Mouse (Mus musculus): ENCODE measurements around the gene Fhad1. TPM values are rescaled to one million over a fixed set of nuclear protein-coding genes. Genes with fewer than 3 reads are reported as not detected.
A peak's percentile ranks its signal among the peaks of the same experiment; 100 is the strongest.

Gene Fhad1
- polyA plus RNA-seq, 2 experiments = 0.11 to 0.23 TPM

DNA sequence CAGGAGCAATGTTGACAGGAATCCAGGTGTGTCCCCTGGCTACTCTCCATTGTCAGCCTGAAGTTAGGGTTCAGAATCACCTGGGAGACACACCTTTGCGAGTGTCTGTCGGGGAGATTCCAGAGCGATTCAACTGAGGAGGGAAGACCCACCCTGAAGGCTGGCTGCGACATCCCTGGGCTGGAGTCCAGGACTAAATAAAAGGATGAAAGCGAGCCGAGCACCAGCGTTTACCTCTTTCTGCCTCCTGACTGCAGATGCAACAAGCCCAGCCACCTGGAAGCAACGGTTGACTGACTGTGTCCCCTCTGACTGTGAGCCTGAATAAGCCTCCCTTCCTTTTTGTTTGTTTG lies 44.9 kb upstream of the Fhad1 start:
- no peaks in the 10 kb centered on the region for H3K36me3 ChIP-seq (replicated peaks; ENCODE audit: control insufficient read depth, insufficient read depth, low read depth)
- H3K27me3 ChIP-seq (ENCODE audit: control insufficient read depth, insufficient read depth, low read length) = no peaks in the 10 kb centered on the region
- no peak overlapping the region for H3K4me3 ChIP-seq (ENCODE audit: insufficient read depth in 1 of 2, low read depth in 2 of 2, low read length in 2 of 2)
- WGBS (ENCODE audit: insufficient replicate concordance) = 71% methylated on average over 8 of the region's 8 CpGs
- H3K9ac ChIP-seq (replicated peaks) = no peak overlapping the region
- no peak overlapping the region for H3K27ac ChIP-seq
- ATAC-seq (ENCODE audit: insufficient read depth) (no peak), DNase-seq (ENCODE audit: low read depth in 3 of 3, low spot score in 3 of 3) (no peak)
- no peak overlapping the region for H3K4me2 ChIP-seq (ENCODE audit: low read depth)
- peaks cover 0 to 12% of the 10 kb centered on the region in 2 experiments; a peak in 3 of 4 replicates for H3K4me1 ChIP-seq (replicated peaks; ENCODE audit: control insufficient read depth in 2 of 2, insufficient read depth in 2 of 2, low read length in 1 of 2)
- no peaks in the 10 kb centered on the region for H3K9me3 ChIP-seq (ENCODE audit: control insufficient read depth, low read length)
- TF ChIP-seq EP300 (IDR thresholded peaks at IDR 0.05; ENCODE audit: low read depth) (no peak), CTCF (IDR thresholded peaks at IDR 0.05; ENCODE audit: low read depth) (no peak)

DNA sequence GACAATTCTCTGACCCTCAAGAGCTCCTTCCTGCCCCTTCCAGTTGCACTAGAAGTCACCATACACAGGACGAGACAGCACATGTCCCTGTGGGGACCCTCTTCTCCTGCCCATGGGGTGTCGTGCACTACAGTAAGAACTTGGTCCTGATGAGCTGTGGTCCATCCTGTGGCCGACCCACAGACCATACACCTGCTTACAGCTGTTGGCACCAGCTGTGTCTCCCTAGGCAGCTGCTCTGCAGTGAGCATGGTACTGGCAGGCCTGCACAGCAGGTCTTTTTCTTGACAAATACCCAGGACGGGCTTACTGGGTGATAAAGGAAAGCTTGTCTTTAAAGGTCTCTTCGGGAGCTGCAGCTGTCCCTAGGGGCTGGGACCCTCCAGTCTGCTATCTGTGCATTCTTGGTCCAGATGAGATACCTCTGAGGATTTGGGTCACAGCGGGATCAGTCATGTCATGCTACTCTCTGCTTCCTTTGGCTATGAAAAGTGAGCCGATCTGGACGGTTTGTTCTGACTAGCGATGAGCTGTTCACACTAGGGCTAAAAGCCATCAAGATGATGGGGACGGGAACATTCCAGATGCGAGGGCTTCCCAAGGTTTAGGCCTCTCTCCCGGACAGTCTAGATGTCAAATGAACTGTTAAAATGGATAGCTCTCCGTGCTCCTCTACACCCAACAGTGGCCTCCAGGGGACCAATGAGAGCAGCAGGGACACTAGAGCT lies 44.4 kb upstream of the Fhad1 start:
- Histone ChIP-seq H3K27ac (no peak overlapping the region), H3K36me3 (replicated peaks; ENCODE audit: control insufficient read depth, insufficient read depth, low read depth) (no peaks in the 10 kb centered on the region), H3K9me3 (ENCODE audit: control insufficient read depth, low read length) (no peaks in the 10 kb centered on the region), H3K27me3 (ENCODE audit: control insufficient read depth, insufficient read depth, low read length) (no peaks in the 10 kb centered on the region), H3K4me2 (ENCODE audit: low read depth) (no peak overlapping the region), H3K4me1 (replicated peaks; ENCODE audit: control insufficient read depth in 2 of 2, insufficient read depth in 2 of 2, low read length in 1 of 2) (peaks cover 4 to 13% of the 10 kb centered on the region in 2 experiments; a peak in 3 of 4 replicates), H3K9ac (replicated peaks) (no peak overlapping the region), H3K4me3 (ENCODE audit: insufficient read depth in 1 of 2, low read depth in 2 of 2, low read length in 2 of 2) (no peak overlapping the region)
- TF ChIP-seq EP300 (IDR thresholded peaks at IDR 0.05; ENCODE audit: low read depth) (no peak), CTCF (IDR thresholded peaks at IDR 0.05; ENCODE audit: low read depth) (no peak)
- DNase-seq (ENCODE audit: low read depth in 3 of 3, low spot score in 3 of 3) (no peak), ATAC-seq (ENCODE audit: insufficient read depth) (no peak)
- WGBS (ENCODE audit: insufficient replicate concordance) = 57% methylated on average over 13 of the region's 13 CpGs

DNA sequence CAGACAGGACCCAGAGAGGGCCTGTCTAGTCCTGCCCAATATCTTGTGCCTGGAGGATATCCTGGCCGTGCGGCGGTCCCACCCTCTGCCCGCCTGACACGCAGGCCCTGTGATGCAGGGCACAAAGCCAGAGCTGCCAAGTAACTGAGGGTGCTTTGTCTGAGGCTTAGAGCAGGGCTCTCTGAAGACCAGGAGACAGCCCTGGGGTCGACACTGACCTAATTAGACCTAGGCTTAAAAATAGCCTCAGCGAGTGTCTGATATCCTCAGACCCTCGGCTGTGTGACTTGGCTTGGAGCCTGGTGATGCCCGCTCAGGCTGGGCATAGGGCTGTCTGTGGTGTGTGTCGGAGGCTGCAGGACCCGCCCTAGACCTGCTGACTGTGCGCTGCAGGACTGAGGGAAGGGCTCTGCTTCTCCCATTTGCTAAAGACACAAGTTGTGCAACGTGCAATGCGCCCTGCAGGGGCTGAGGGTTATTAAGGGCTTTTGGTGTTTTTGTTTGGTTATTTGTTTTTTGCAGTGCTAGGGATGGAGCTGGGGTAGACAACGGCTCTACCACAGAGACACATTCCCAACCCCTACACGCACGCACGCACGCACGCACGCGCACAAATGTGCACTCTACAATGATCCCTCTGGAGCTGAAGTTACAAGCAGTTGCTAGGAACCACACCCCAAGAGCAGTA lies 42.8 kb upstream of the Fhad1 start:
- WGBS (ENCODE audit: insufficient replicate concordance) = 73% methylated on average over 22 of the region's 22 CpGs
- Histone ChIP-seq H3K4me3 (ENCODE audit: insufficient read depth in 1 of 2, low read depth in 2 of 2, low read length in 2 of 2) (no peak overlapping the region), H3K27ac (no peak overlapping the region), H3K4me2 (ENCODE audit: low read depth) (no peak overlapping the region), H3K36me3 (replicated peaks; ENCODE audit: control insufficient read depth, insufficient read depth, low read depth) (no peaks in the 10 kb centered on the region), H3K4me1 (replicated peaks; ENCODE audit: control insufficient read depth in 2 of 2, insufficient read depth in 2 of 2, low read length in 1 of 2) (peaks cover 8 to 20% of the 10 kb centered on the region in 2 experiments), H3K9ac (replicated peaks) (no peak overlapping the region), H3K9me3 (ENCODE audit: control insufficient read depth, low read length) (no peaks in the 10 kb centered on the region), H3K27me3 (ENCODE audit: control insufficient read depth, insufficient read depth, low read length) (no peaks in the 10 kb centered on the region)
- DNase-seq (ENCODE audit: low read depth in 3 of 3, low spot score in 3 of 3) = no peak
- no peak for TF ChIP-seq CTCF (IDR thresholded peaks at IDR 0.05; ENCODE audit: low read depth)
- no peak for TF ChIP-seq EP300 (IDR thresholded peaks at IDR 0.05; ENCODE audit: low read depth)
- no peak for ATAC-seq (ENCODE audit: insufficient read depth)

DNA sequence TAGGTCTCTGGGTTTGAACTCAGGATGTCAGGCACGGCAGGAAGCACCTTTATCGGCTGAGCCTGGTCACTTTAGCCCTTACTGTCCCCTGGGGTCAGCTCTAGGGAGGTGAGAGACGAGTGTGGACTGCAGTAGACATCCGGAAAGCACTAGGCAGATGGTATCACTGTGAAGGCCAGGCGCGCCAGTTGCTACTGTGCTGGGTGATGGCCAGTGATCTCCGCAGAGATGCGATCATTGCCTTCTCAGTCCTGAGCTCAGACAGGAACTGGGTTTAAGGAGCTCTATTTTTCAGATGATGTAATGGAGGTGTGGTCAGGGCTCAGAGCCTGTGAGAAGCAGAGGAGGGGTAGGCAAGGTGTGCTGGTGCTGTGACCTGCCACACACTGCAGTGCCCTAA lies 40.7 kb upstream of the Fhad1 start:
- H3K4me2 ChIP-seq (ENCODE audit: low read depth) = no peak overlapping the region
- H3K4me3 ChIP-seq (ENCODE audit: insufficient read depth in 1 of 2, low read depth in 2 of 2, low read length in 2 of 2) = no peak overlapping the region
- H3K9ac ChIP-seq (replicated peaks) = no peak overlapping the region
- ATAC-seq (ENCODE audit: insufficient read depth) (no peak), DNase-seq (ENCODE audit: low read depth in 3 of 3, low spot score in 3 of 3) (no peak)
- no peaks in the 10 kb centered on the region for H3K36me3 ChIP-seq (replicated peaks; ENCODE audit: control insufficient read depth, insufficient read depth, low read depth)
- H3K9me3 ChIP-seq (ENCODE audit: control insufficient read depth, low read length) = no peaks in the 10 kb centered on the region
- peaks cover 12 to 29% of the 10 kb centered on the region in 2 experiments for H3K4me1 ChIP-seq (replicated peaks; ENCODE audit: control insufficient read depth in 2 of 2, insufficient read depth in 2 of 2, low read length in 1 of 2)
- no peak overlapping the region for H3K27ac ChIP-seq
- WGBS (ENCODE audit: insufficient replicate concordance) = 75% methylated on average over 8 of the region's 8 CpGs
- TF ChIP-seq EP300 (IDR thresholded peaks at IDR 0.05; ENCODE audit: low read depth) = no peak
- no peak for TF ChIP-seq CTCF (IDR thresholded peaks at IDR 0.05; ENCODE audit: low read depth)
- no peaks in the 10 kb centered on the region for H3K27me3 ChIP-seq (ENCODE audit: control insufficient read depth, insufficient read depth, low read length)

DNA sequence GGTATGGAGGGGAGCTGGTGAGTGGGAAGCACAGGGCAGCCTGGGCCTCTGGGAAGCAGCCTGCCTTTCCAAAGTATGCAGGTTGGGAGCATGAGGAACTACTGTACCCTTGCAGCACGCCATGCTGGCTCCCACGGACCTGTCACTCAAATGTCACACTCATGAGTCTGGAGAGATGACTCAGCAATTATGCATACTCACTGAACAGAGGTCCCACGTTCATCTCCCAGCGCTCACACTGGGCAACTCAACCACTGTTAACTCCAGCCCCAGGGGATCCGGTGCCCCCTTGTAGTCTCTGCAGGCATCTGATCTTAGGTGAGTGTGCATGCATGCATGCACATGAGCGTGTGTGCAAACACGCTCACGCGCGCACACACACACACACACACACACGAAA lies 39.7 kb upstream of the Fhad1 start:
- Histone ChIP-seq H3K4me1 (replicated peaks; ENCODE audit: control insufficient read depth in 2 of 2, insufficient read depth in 2 of 2, low read length in 1 of 2) (peaks cover 13 to 40% of the 10 kb centered on the region in 2 experiments), H3K9ac (replicated peaks) (no peak overlapping the region), H3K36me3 (replicated peaks; ENCODE audit: control insufficient read depth, insufficient read depth, low read depth) (no peaks in the 10 kb centered on the region), H3K9me3 (ENCODE audit: control insufficient read depth, low read length) (no peaks in the 10 kb centered on the region), H3K27ac (no peak overlapping the region), H3K4me3 (ENCODE audit: insufficient read depth in 1 of 2, low read depth in 2 of 2, low read length in 2 of 2) (no peak overlapping the region), H3K27me3 (ENCODE audit: control insufficient read depth, insufficient read depth, low read length) (no peaks in the 10 kb centered on the region), H3K4me2 (ENCODE audit: low read depth) (no peak overlapping the region)
- TF ChIP-seq CTCF (IDR thresholded peaks at IDR 0.05; ENCODE audit: low read depth) (no peak), EP300 (IDR thresholded peaks at IDR 0.05; ENCODE audit: low read depth) (no peak)
- ATAC-seq (ENCODE audit: insufficient read depth) (0 out of 2 replicates have a peak, but pooled peaks have one; percentile 6), DNase-seq (ENCODE audit: low read depth in 3 of 3, low spot score in 3 of 3) (no peak)
- 55% methylated on average over 11 of the region's 11 CpGs for WGBS (ENCODE audit: insufficient replicate concordance)

Data from liver, embryonic 14.5 days (tissue).